Mouse (Mus musculus): ENCODE measurements around the gene Nr2c1.

Nr2c1 gene

DNA sequence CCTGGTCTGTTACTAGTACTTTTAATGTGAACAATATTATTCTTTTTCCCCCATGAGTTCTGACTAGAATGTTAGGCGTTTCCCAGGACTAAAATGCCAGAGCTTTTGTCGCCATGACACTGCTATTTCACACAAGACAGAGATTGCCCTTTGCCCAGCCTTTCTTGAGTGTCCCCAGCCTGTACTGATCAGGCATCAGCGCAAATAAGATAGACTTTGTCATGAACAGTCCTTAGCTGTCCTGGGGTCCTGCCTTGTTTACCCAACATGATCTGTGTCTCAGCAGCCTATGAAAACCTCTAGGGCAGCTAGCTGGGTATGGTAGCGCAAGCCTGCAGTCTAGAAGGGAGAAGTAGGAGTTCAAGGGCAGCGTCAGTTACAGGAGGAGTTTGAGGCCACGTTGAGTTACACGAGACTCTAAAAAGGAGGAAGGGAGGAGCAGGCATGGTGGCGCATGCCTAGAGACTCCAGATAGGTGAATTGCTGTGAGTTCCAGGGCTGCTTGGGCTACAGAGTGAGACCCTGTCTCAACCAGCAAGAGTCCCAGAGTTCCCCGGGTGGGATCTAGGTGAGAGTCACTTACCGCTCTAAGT lies 8.8 kb upstream of the Nr2c1 start:
- in situ Hi-C loops (cut with MboI, MseI) = no loop called here

DNA sequence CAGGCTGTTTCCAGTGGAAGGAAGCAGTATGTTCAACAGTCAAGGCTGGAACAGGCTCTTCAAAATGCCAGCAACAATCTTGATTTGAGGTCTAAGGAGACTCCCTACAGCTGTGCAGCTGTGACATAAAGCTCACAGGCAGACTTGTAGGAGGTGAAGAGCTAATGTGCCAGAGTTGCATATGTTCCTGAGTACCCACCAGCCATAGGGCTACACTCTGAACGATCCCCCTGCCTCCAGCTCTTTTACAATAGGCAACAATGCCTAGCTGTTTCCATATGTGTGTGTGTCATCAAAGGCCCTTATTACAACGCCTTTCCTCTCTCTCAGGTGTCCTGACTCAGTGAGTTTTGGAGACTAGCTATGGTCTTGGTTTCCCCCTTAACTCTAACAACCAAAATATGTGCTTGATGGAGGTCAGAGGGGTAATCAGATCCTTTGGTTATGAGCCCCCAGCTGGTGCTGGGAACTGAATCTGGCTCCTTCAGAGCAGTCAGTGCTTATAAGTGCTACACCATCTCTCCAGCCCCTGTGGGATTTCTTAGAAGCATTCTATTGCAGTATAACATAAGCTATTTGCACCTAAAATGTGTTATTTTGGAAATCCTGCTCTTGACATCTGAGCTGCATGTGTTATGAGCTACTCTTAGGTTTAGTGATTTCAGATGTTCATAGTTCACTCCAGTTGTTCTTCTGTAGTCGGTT lies 7.4 kb upstream of the Nr2c1 start:
- in situ Hi-C loops (cut with MboI, MseI) = no loop called here

DNA sequence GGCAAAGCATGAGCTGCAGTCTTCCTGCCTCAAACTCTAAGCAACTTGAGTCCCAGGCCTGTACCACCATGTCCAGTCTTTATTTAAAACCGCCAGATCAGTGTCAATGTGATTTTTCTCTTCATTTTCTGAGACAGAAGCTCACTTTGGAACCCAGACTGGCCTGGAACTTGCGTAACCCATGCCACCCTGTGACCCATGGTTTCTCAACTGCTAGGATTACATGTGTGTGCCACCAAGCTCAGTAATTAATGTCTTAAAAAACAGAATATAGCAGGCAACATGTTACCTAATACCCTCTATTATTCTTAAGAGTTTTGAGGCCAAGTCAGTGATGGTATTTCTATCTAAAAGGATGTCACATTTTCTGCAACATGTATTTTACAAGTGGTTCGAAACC lies 5.4 kb upstream of the Nr2c1 start:
- in situ Hi-C loops (cut with MboI, MseI) = no loop called here

DNA sequence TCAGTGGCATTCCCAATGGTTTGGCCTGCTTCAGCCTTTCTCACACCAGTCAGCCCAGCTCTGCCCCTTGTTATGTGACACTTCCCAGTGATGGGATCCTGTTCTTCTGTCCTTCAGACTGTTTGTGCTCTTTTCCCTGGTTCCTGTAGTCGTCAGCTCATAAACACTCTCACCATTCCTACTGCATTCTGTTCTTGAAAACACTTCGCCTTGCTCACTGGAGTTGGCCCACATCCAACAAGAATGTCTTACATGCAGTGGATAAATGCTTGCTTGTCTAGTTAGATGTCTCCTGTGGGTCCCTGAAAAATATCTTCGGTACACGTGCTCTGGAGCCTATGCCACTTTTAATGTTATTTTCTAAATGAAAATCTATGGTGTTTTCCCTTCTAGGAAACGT lies 3.2 kb upstream of the Nr2c1 start:
- in situ Hi-C loops (cut with MboI, MseI) = no loop called here

DNA sequence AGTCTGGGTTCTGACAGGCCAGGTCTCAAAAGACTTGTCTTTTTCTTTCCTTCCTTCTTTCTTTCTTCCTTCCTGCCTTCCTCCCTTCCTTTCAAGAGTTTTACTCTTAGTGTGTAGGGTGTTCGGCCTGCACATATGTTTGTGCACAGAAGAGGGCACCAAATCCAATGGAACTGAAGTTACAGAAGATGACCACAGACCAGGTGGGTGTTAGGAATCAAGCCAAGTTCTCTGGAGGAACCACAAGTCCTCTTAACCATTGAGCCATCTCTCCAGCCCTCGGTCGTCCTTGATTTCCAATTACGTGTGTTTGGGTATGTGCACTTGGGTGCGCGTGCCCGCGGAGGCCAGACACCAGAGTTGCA lies 450 bp upstream of the Nr2c1 start:
- in situ Hi-C loops (cut with MboI, MseI) = no loop called here

DNA sequence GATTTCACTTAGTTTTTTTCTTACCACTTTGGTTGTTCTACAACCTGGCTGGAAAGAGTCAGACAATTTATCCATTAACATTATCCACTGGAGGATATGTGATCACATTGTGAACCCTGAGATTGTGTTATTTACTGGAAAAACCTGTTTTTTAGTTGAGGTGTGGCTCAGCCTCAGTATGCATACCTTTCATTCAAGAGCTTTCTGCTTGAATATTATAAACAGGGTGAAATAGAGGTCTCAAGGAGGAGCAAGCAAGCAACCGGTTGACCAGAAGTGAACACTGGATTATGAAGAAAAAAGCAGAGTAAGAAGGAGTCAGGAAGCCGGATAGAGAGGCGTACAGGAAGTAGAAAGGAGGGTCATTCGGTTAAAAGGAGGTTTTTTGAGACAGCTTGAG lies 3.7 kb downstream of the Nr2c1 start:
- in situ Hi-C loops (cut with MboI, MseI) = no loop called here

DNA sequence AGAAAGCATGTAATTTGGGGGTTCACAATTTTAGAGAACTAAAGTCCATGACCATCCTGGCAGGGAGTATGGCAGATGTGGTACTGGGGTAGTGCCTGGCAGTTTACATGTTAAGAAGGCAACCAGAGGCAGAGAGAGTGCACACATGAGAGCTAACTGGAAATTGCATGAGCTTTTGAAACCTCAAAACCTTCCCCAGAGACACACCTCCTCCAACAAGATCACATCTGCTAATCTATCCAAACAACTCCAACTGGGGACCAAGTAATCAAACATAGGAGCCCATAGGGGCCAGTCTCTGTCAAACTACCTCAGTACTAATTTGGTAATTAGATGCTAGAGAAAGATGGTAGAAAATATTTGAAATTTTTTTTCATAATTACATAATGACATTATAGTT lies 6.0 kb downstream of the Nr2c1 start:
- in situ Hi-C loops (cut with MboI, MseI) = no loop called here

DNA sequence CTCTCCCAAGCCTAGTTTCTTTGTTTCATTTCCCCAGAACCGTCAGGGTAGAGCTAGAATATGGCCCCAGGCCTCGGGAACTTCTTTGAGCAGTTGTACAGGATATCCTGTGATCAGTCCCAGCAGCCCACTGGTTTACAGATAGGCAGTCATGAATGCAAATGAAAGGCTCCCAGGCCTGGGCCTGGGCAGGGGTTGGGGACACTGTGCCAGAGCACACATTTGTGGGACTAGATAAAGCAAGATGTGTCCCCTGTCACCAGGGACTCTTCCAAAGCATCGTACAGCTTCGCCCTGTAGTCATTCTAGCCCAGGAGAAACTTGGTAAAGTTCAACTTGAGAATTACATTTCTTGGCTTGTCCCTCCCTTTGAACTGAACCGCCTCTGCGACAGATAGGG lies 11.1 kb downstream of the Nr2c1 start:
- in situ Hi-C loops (cut with MboI, MseI) = no loop called here

DNA sequence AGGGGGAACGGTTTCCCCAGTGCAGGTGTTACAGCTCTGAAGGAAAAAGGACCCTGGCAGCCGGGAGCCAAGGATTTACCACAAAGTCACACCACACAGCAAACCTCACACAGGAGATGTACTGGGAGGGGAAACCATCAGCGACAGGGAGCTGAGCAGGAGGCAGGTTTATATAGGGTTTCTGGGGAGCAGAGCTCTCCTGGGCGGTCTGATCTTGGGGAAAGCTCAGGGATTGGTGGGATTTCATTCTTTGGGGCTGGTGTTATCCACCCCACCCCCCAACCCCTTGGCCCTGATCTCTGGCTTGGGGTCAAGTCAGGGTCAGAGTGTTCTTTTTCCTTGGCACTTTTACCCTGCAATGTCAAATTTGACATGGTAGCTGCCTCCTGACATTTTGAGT lies 11.6 kb downstream of the Nr2c1 start:
- in situ Hi-C loops (cut with MboI, MseI) = no loop called here

DNA sequence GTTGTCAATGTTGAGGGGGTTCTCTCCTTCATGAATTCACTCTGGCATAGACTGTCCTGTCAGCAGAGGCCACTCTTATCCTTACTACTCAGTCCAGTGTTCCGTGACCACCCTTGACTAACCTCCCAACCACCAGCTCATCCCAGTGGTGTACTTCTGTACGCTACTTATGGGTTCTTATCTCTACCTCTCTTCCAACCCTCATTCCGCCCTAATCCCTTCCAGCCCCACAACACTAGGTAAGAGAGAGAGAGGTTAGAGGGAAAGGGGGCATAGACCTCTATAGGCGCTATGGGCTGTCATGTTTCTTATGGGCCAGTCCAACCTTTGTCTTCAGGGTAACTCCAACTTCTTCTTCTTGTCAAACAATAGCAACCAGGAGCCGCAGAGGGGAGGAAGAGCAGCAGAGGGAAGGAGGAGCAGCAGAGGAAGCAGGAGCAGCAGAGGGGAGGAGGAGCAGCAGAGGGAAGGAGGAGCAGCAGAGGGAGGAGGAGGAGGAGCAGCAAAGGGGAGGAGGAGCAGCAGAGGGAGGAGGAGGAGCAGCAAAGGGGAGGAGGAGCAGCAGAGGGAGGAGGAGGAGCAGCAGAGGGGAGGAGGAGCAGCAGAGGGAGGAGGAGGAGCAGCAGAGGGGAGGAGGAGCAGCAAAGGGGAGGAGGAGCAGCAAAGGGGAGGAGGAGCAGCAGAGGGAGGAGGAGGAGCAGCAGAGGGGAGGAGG lies 13.4 kb downstream of the Nr2c1 start:
- in situ Hi-C loops (cut with MboI, MseI) = loop anchor here (10.0 kb wide), 1 partner anchor 1844 kb away; no protein-coding TSS in a partner anchor

DNA sequence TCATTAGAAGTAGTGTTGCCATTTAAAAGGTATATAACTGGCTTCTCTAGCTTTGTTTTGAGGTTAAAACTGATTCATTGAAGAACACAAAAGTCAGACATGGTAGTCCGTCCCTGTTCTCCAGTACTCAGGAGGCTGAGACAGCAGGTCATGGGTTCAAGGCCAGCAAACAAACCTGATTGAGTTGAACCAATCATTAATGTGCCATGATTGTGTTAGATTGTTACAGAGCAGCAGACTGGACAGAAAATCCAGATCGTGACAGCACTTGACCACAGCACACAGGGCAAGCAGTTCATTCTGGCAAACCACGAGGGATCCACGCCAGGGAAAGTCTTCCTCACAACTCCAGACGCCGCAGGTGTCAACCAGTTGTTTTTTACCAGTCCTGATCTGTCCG lies 14.2 kb downstream of the Nr2c1 start:
- in situ Hi-C loops (cut with MboI, MseI) = loop anchor here (10.0 kb wide), 1 partner anchor 1843 kb away; no protein-coding TSS in a partner anchor

DNA sequence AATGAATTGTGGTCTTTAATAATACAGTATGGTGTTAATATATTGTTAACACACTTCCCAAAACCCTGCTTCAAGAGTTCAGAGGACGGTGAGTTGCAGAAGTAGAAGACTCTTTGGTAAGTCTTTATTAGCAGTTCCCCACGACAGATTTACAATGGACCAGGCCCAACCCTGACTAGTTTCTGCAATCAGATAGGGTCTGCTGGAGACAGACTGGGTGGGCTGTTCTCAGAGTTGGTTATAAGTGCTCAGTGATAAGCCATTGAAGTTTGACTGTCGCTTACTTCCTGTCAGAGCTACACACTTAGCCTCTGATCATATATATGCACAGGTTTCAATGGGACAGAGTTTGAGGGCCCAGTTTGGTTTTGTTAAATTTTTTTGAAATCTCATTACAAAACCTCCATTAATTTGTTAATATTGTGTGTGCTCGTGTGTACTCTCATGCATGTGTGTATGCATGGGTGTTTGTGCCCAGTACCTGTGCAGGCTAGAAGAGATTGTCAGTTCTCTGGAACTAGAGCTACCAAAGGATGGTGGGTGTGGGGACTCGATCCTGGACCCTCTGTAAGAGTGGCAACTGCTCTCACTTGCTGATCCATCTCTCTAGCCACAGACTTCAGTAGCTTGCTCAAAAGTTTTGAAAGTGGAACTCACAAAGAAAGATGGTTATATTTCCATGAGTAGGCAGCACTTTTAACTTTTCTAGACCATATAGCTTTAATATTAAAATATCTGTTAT lies 16.5 kb downstream of the Nr2c1 start:
- in situ Hi-C loops (cut with MboI, MseI) = loop anchor here (10.0 kb wide), 1 partner anchor 1841 kb away; no protein-coding TSS in a partner anchor

DNA sequence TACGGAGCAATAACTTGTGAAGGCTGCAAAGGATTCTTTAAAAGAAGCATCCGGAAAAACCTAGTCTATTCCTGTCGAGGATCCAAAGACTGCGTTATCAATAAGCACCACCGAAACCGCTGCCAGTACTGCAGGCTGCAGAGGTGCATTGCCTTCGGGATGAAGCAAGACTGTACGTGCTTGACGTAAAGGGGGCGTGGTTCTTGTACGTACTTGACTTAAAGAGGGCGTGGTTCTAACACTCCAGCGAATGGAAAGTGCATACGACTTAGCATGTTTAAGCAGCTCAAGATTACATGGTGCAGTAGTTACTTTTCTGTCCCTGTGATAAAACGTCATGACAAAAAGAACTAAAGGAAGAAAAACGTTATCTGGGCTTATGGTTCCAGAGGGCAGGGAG lies 17.6 kb downstream of the Nr2c1 start:
- in situ Hi-C loops (cut with MboI, MseI) = loop anchor here (10.0 kb wide), 1 partner anchor 1839 kb away; no protein-coding TSS in a partner anchor

DNA sequence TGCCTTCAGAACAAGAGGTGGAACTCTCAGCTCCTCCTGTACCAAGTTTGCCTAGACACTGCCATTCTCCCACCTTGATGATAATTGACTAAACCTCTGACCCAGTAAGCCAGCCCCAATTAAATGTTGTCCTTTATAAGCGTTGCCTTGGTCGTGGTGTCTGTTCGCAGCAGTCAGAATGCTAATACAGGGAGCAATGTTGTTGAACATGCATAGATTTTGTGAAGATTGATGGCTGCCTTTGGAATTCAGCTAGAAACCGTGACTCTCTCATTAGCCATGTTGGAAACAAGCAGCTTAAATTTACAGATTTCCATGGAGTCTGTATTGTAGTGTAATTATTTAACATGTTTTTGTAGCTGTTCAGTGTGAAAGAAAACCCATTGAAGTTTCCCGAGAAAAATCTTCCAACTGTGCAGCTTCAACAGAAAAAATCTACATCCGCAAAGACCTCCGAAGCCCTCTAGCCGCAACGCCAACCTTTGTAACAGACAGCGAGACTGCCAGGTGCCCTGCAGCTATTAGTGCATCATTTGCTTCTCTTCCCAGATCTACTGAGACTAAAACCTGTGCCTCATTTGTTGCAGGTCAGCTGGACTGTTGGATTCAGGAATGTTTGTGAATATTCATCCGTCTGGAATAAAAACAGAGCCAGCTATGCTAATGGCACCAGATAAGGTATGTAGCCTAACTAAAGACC lies 19.4 kb downstream of the Nr2c1 start:
- in situ Hi-C loops (cut with MboI, MseI) = loop anchor here (10.0 kb wide), 1 partner anchor 1838 kb away; no protein-coding TSS in a partner anchor

DNA sequence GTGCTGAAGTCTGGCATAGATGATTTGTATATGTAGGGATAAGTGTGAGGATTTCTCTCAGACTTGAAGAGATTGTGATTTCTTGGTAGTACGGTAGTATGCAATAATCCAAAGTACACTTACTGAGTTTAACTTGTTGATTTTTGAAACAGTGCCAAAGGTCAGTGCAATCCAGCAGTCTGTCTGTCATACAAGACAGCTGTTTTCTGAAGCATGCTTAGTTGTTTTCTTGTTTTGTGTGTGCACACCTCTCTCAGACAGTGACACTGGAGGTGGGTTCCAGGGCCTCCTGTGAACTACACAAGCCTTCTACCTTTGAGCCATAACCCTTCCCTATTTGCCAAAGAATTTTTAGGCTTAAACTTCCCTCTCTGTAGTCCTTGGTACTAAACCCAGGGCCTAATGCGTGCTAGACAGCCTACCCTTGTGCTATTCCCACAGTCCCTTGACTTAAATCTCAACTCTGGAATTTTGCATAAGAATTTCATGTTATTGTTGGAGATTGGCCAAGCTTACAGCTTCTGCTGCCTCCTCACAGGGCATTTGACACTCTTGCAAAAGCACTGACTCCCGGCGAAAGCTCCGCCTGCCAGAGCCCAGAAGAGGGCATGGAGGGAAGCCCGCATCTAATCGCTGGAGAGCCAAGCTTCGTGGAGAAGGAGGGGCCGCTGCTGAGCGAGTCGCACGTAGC lies 23.8 kb downstream of the Nr2c1 start:
- in situ Hi-C loops (cut with MboI, MseI) = no loop called here

DNA sequence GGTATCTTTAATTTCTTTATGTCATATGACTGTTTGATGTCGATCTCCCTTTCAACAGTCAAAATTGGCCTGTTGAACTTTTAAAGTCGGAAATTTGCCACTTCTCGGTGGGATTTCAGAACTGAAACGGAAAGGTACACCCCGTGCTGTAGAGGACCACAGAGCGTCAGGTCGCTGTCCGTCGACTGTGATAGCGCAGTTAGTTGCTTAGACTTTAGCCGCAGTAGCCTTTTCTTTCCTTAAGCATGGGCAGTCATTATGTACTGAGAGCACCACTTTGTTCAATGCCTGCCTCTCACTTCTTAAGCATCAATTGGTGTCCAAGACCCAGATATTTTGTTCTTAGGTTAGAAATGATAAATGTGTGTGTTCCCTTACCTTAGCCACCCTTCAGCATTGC lies 24.3 kb downstream of the Nr2c1 start:
- in situ Hi-C loops (cut with MboI, MseI) = no loop called here

DNA sequence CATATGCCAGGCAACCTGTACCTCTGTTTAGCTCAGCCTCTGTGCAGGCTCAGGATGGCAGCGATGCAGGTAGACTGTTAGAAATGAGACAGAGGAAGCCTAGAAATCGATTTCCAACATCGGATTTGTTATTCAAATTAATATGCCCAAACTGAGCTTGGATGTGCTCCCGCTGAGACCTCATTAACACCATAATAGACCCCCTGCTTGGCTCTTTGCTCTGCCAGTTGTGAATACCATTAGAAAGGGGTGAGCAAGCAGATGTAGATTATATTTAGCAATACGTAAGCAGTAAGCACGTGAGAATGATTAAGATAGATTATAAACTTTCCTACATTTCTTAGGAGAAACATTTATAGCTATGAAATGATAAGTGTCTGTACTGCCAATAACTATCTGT lies 24.9 kb downstream of the Nr2c1 start:
- in situ Hi-C loops (cut with MboI, MseI) = no loop called here

DNA sequence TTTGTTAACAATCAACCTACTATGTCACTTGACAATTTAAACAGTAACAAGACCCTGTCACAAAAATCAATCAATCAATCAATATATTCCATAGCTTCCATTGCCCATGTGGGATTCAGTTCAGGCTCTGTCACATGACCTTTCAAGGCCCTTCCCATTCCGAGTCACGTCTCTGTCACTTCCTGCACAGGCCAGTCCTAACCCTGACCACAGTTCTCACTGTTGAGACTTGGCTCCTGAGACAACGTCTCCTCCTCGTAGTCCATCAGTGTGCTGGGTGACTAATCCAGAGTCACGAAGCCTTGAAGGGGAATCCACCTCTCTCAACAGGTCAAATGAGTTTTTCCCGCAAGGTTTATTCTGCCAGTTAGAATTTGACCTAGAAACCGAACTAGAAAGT lies 26.8 kb downstream of the Nr2c1 start:
- in situ Hi-C loops (cut with MboI, MseI) = no loop called here

DNA sequence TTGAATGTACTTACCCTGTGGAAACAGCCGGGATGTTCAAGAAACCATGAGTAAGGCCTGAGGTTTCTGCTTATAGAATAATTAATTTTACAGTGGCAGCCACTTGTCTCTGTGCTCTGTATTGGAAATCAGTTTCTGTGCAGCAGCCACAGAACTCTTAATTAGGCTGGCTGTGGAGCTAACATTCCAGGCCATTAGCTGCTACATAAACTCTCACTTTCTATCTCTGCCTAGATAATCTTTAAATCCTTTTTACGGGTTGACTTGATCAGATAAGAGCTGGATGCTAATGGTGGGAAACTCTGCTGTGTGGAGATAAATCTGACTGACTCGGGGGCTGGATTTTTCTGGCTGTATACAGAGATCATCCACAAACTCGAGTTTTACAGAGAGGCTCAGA lies 35.4 kb downstream of the Nr2c1 start:
- in situ Hi-C loops (cut with MboI, MseI) = no loop called here

DNA sequence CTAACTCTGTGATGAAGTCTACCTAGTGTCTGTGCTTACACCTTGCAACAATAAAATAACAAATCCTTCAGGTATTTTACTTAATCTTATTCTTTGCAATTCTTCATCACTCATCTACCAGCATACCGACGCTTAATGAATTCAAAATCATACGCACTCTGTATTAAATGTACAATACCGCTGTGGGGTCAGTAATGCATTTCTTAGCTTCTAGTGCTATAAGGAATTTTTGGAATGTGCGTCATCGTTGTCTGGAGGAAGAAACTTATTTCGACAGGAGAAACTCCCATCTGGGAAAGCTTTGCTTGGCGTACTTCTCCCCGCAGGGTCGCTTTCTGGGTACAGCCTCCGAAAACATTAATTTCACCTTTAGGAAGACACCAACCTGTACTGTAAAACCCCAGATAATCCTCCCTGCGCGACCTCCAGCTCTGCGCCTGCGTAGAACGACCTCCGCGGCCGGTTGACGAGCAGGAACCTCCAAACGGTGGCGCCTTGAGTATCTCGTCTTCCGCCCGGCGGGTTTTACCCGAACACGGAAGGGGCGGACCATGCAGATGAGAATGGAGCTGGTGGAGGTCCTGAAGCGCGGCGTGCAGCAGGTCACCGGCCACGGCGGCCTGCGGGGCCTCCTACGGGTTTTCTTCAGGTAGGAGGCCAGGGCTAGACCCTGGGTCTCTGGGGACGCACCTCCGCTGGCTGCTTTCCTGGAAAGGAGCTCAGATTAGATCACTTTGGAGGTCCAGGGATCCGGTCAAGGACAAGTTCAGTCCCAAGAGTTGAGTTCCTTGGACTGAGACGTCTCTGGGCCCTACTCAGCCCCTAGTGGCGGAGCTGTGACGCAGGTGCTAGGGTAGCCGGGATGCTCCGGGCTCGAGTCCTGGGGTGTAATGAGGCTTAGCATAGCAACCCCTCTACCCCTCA lies 50.9 kb downstream of the Nr2c1 start, which contains the start of gene Ndufa12:
Gene Ndufa12 (plus strand): TSS at position 239 of the 924 bp plus-strand sequence.
- in situ Hi-C loops (cut with MboI, MseI) = no loop called here
